Mouse (Mus musculus) thymus, adult 2 months (tissue): ENCODE data around the gene Hoxc10.

ENCODE experiments used
- CTCF ChIP-seq: fragments of 200-500 bp; IDR thresholded peaks from 2 replicates; pipeline ENCODE4 v1.5.1; 2012; ENCODE audit warnings: mild to moderate bottlenecking, control low read depth, low read length, moderate library complexity, borderline replicate concordance; ENCODE audit not compliant: control insufficient read depth, poor library complexity, insufficient read depth; ENCODE audit errors: extremely low read depth
- POLR2A ChIP-seq: fragments of 200-500 bp; IDR thresholded peaks from 2 replicates; pipeline ENCODE4 v1.6.1; 2012; ENCODE audit warnings: mild to moderate bottlenecking, low read length, control low read depth, moderate library complexity; ENCODE audit not compliant: control insufficient read depth, poor library complexity, insufficient read depth; ENCODE audit errors: extremely low read depth

DNA sequence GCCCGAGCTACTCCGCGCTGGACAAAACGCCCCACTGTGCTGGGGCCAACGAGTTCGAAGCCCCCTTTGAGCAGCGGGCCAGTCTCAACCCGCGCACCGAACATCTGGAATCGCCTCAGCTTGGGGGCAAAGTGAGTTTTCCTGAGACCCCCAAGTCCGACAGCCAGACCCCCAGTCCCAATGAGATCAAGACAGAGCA, 615 bp downstream of the Hoxc10 start, which contains the start of gene Hoxc5:
- TF ChIP-seq CTCF: no peak
- TF ChIP-seq POLR2A: no peak
